15 mouse cellular contexts compared by ENCODE assay signal in genomic region chr8:112269214-112269566, GRCm38 (mm10).
DNase-seq lines count a peak whose midpoint lies in the region; ATAC-seq and TF ChIP-seq lines count a peak whose summit lies in the region.
"Had no signal": no experiment of that assay in that cellular context is flagged by ENCODE, and none has a peak within 500 bp of the region (broad histone marks: within the 10 kb centered on the region; RNA-seq: fewer than 3 reads in every experiment).

No protein-coding gene starts in this region.

- peak overlapping the region; percentile 38 for H3K4me2 ChIP-seq in hindbrain, embryonic 12.5 days (replicated peaks)
- peak overlapping the region; percentile 43 for H3K4me2 ChIP-seq in midbrain, embryonic 13.5 days (replicated peaks)
- H3K4me2 ChIP-seq: heart, embryonic 15.5 days had no signal

- no peak overlapping the region for H3K4me3 ChIP-seq in hindbrain, embryonic 12.5 days
- no peak overlapping the region; the same call in 1 of the 2 replicates for H3K4me3 ChIP-seq in midbrain, embryonic 13.5 days (replicated peaks)
- H3K4me3 ChIP-seq in olfactory bulb, adult 2 months (ENCODE audit: insufficient read depth, low read depth, low read length): no peak overlapping the region
- H3K4me3 ChIP-seq in layer of hippocampus, adult 2 months: no peak overlapping the region
- H3K4me3 ChIP-seq: heart, embryonic 15.5 days had no signal

- H3K9me3 ChIP-seq in hindbrain, embryonic 12.5 days (replicated peaks): no peaks in the 10 kb centered on the region
- no peaks in the 10 kb centered on the region for H3K9me3 ChIP-seq in midbrain, embryonic 13.5 days
- H3K9me3 ChIP-seq: heart, embryonic 15.5 days had no signal

- no peaks in the 10 kb centered on the region for H3K36me3 ChIP-seq in hindbrain, embryonic 12.5 days
- no peaks in the 10 kb centered on the region for H3K36me3 ChIP-seq in midbrain, embryonic 13.5 days
- H3K36me3 ChIP-seq: heart, embryonic 15.5 days had no signal

- H3K4me1 ChIP-seq in hindbrain, embryonic 12.5 days: peaks cover 10% of the 10 kb centered on the region; the same call in 1 of the 2 replicates
- peaks cover 14% of the 10 kb centered on the region for H3K4me1 ChIP-seq in midbrain, embryonic 13.5 days (replicated peaks)
- peaks cover 3% of the 10 kb centered on the region; the same call in 1 of the 2 replicates for H3K4me1 ChIP-seq in olfactory bulb, adult 2 months (ENCODE audit: control insufficient read depth, insufficient read depth, low read length)
- H3K4me1 ChIP-seq: heart, embryonic 15.5 days had no signal

- no peak for TF ChIP-seq CTCF in olfactory bulb, adult 2 months (IDR thresholded peaks at IDR 0.05; ENCODE audit: insufficient read depth, low read depth, low read length)
- no peak for TF ChIP-seq CTCF in layer of hippocampus, adult 2 months (conservative IDR thresholded peaks at IDR 0.05)

- 28% methylated on average over 8 of the region's 8 CpGs for WGBS in hindbrain, embryonic 12.5 days
- 9% methylated on average over 8 of the region's 8 CpGs for WGBS in midbrain, embryonic 13.5 days
- WGBS in olfactory bulb, adult 2 months: 10% methylated on average over 8 of the region's 8 CpGs

- H3K27me3 ChIP-seq in hindbrain, embryonic 12.5 days: 0 out of 2 replicates have a peak, but pooled peaks cover 2% of the 10 kb centered on the region
- H3K27me3 ChIP-seq in midbrain, embryonic 13.5 days: 0 out of 2 replicates have a peak, but pooled peaks cover 4% of the 10 kb centered on the region
- H3K27me3 ChIP-seq: CH12.LX; heart, embryonic 15.5 days had no signal

- ATAC-seq in hindbrain, embryonic 12.5 days (ENCODE audit: low FRiP score): peak; percentile 67
- ATAC-seq in midbrain, embryonic 13.5 days: peak; percentile 81

- H3K9ac ChIP-seq in hindbrain, embryonic 12.5 days: no peak overlapping the region
- no peak overlapping the region for H3K9ac ChIP-seq in midbrain, embryonic 13.5 days (replicated peaks)
- H3K9ac ChIP-seq: heart, embryonic 15.5 days had no signal

- H3K27ac ChIP-seq in hindbrain, embryonic 12.5 days: no peak overlapping the region
- peak overlapping the region; percentile 62 for H3K27ac ChIP-seq in midbrain, embryonic 13.5 days
- peak overlapping the region; percentile 40 for H3K27ac ChIP-seq in olfactory bulb, adult 2 months (ENCODE audit: insufficient read depth, low read depth, low read length)
- no peak overlapping the region for H3K27ac ChIP-seq in layer of hippocampus, adult 2 months
- H3K27ac ChIP-seq: heart, embryonic 15.5 days had no signal

- TF ChIP-seq POLR2A in olfactory bulb, adult 2 months (IDR thresholded peaks at IDR 0.05; ENCODE audit: insufficient read depth, low read depth, low read length): no peak

- peak; percentile 13 for DNase-seq in embryo, embryonic 11 days
- DNase-seq in embryo, embryonic 9.5 days (ENCODE audit: extremely low spot score): no peak
- DNase-seq in Muller cell, postnatal 12 days (ENCODE audit: inconsistent ontology term): no peak
- no peak for DNase-seq in layer of hippocampus, adult 2 months (ENCODE audit: low spot score in 2 of 2)
- no peak for DNase-seq in right cerebral cortex, adult 2 months (ENCODE audit: low spot score in 2 of 2)
- DNase-seq: adrenal gland, postnatal 14 days; cerebellum, adult 2 months; liver; lung, adult 18-20 months; lung, postnatal 36 days had no signal

Comparison
In these comparisons a context has a peak if more than half of its experiments do, and no peak if none do; other contexts are left out.
1. H3K27ac ChIP-seq: peak in midbrain, embryonic 13.5 days (single experiment) and olfactory bulb, adult 2 months (single experiment); none in hindbrain, embryonic 12.5 days (single experiment) and layer of hippocampus, adult 2 months (single experiment).